Mouse (Mus musculus): ENCODE results near the gene Selenot.

Gene Selenot

GRCm38 (mm10) chr3:58636406-58637295, 60.2 kb downstream of the Selenot start, which contains the start of gene Erich6:
Gene Erich6 (minus strand): TSS chr3:58637207.
- DNase-seq (ENCODE audit: low spot score): no peak

Data from adipocyte (in vitro differentiated cells).